Mouse (Mus musculus) heart, postnatal 0 days (tissue): ENCODE measurements around the gene Prim2.

Source experiments
- CTCF ChIP-seq: IDR thresholded peaks from 2 replicates; pipeline ENCODE4 v1.5.1; 2016; ENCODE audit warnings: antibody characterized with exemption, control low read depth, low read depth
- EP300 ChIP-seq: IDR thresholded peaks from 2 replicates; pipeline ENCODE4 v1.6.1; 2016; ENCODE audit warnings: antibody characterized with exemption, low read depth

- TF ChIP-seq EP300 (no peak), CTCF (no peak)
Measured at GRCm38 (mm10) chr1:33502890-33503289, 166.7 kb downstream of the Prim2 start.
